Mouse (Mus musculus) lung, adult 10 weeks (tissue): ENCODE results near the gene Col20a1. TPM values are rescaled to one million over a fixed set of nuclear protein-coding genes. Genes with fewer than 3 reads are reported as not detected.

ENCODE experiments used
- polyA plus RNA-seq: library from polyadenylated mRNA; stranded (reverse); fragments of 350-450 nt; fragmentation: Illumina TruSeq; extraction: RNeasy Lipid Tissue Mini Kit (QIAGEN cat#74804); gene quantifications from one replicate; pipeline ENCODE4 v1.2.3, GENCODE M21; 2014; ENCODE audit warnings: low read depth, low replicate concordance; ENCODE audit not compliant: insufficient read depth

Col20a1 gene
- 1.0 TPM for polyA plus RNA-seq

GRCm38 (mm10) chr2:180986449-180986848, at the start of gene Col20a1:
Gene Col20a1 (plus strand): TSS chr2:180986535.

DNA sequence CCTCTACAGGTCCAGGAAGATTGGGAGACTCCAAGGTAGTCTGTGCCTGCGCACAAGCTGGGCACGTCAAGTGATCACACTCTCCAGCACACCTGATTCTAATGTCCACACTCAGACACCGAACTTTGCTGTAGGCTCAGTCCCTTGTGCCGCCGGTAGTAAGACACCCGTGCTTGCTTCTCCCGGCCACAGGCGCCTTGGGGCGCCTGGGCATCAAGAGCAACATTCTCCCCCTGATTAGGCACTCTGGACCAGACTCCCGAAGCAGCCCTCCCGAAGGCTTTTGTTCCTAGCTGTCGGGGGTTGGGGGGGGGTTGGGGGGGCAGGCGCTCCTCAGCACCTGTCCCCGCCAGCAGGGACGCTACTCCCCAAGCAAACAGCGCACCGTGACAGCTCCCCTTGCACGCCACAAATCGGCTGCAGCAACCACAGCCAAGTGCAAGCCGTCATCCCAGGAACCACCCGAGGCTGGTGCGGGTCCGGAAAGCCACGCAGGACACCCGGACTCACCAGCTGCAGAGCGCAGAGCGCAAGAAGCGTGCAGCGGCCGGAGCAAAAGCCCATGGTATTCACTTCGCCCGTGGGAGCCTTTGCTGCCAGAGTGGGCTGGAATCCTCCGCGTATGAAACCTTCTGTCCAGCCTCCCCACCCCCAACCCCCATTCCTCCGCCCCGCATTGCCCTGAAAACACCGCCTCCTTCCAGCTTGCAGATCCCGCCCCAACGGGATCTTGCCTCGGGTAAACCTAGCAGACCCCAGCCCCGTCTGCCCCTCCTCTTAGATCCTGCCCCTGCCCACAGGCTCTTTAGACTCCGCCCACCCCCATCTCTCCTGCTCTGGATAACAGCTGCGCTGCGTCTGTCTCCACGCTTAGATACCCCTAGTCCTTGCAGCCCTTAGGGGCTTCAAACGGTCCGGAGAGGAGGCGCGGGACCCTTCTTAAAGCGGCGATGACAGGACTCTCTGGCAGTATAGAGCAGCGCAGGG, 32.0 kb upstream of the Col20a1 start, which contains the start of gene Nkain4:
TSS of gene Nkain4 (minus strand) at position 639 of the 987 bp plus-strand sequence.

DNA sequence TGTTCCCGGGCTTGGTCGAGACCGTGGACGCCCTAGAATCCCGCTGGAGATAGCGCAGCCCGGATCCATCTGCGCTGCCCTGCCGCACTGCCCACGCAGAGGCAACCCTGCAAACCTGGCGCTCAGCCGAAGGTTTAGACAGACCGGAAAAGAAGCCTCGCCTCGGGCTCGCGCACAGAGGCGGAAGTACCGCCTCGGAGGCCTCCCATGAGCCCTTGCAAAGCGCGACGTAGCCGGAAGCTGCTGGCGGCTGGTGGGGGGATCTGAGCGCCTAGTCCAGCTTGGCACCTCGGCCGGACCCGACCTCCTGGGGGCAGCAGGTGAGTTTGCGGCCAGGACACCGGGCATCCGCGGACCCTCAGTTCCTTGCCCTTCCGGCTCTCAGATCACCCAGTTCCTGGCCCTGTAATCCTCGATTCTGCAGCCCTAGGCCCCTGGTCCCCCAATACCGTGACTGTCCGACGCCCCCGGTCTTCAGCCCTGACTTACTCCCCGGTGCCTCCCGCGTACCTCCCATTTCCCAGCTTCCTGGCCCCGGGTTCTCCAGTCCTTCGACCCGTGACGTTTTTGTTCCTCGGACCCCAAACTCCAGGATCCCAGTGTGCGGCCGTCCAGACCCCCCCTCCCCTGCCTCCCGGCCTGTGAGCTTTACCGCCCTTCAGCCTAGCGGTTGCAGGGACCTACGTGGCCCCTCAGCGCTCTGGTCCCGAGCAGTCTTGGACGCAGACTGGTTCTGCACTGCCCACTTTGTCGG, 19.1 kb upstream of the Col20a1 start, which contains the start of gene Arfgap1:
TSS of gene Arfgap1 (plus strand) at position 216 of the 754 bp plus-strand sequence.

GRCm38 (mm10) chr2:181043437-181043836, 57.1 kb downstream of the Col20a1 start, which contains the start of gene Chrna4:
Gene Chrna4 (minus strand): TSS chr2:181043546.

Other genes starting within 250 kb of the Col20a1 start
- gene Bhlhe23, start 209.6 kb upstream of the Col20a1 start, polyA plus RNA-seq, result not detected
- gene Ythdf1, start 65.6 kb upstream of the Col20a1 start, polyA plus RNA-seq, result 21.9 TPM
- not detected for gene Birc7, start 57.5 kb upstream of the Col20a1 start, polyA plus RNA-seq
- 70.8 TPM for gene Nkain4, start 31.8 kb upstream of the Col20a1 start, polyA plus RNA-seq
- 21.3 TPM for gene Arfgap1, start 19.3 kb upstream of the Col20a1 start, polyA plus RNA-seq
- not detected for gene Chrna4, start 57.0 kb downstream of the Col20a1 start, polyA plus RNA-seq
- not detected for gene Kcnq2, start 148.8 kb downstream of the Col20a1 start, polyA plus RNA-seq
- 7.4 TPM for gene Eef1a2, start 170.5 kb downstream of the Col20a1 start, polyA plus RNA-seq
- 150 TPM for gene Ppdpf, start 200.7 kb downstream of the Col20a1 start, polyA plus RNA-seq
- gene Ptk6, start 216.3 kb downstream of the Col20a1 start, polyA plus RNA-seq, result 0.21 TPM
- 2.4 TPM for gene Srms, start 226.7 kb downstream of the Col20a1 start, polyA plus RNA-seq
- gene Fndc11, start 233.5 kb downstream of the Col20a1 start, polyA plus RNA-seq, result 0.86 TPM